Mouse (Mus musculus) midbrain, postnatal 0 days (tissue): ENCODE measurements around the gene Hip1r. TPM values are rescaled to one million over a fixed set of nuclear protein-coding genes. Genes with fewer than 3 reads are reported as not detected.
"Not testable (repeated sequence)": the region's sequence is repeated elsewhere in the genome, so short reads cannot be mapped to it uniquely, and the experiment has no call there.

Source experiments
- ATAC-seq: fragments of 200-750 bp; cut with Nextera tagmentation; 2 replicates; pipeline ENCODE4 v1.8.0; 2017; ENCODE audit warnings: moderate number of reproducible peaks, mild to moderate bottlenecking, moderate TSS enrichment, moderate library complexity; ENCODE audit not compliant: low FRiP score
- DNase-seq: peaks from one replicate; pipeline ENCODE4 v3.0.0-alpha.2; 2015; ENCODE audit warnings: low spot score
- H3K27ac ChIP-seq: fragments of 300-500 bp; sonication (generic); 2 replicates; pipeline ENCODE4 v1.5.1; 2014; ENCODE audit warnings: low read depth, mild to moderate bottlenecking, low read length, mixed read lengths
- H3K27me3 ChIP-seq: fragments of 300-500 bp; sonication (generic); 2 replicates; pipeline ENCODE4 v1.6.1; 2014; ENCODE audit warnings: low read length, control low read depth, mixed read lengths; ENCODE audit not compliant: insufficient read depth
- H3K36me3 ChIP-seq: fragments of 300-500 bp; sonication (generic); 2 replicates; pipeline ENCODE4 v1.6.1; 2014; ENCODE audit warnings: low read length, control low read depth, mixed read lengths; ENCODE audit not compliant: insufficient read depth
- H3K4me1 ChIP-seq: fragments of 300-500 bp; sonication (generic); 2 replicates; pipeline ENCODE4 v1.6.1; 2014; ENCODE audit warnings: mild to moderate bottlenecking, control low read depth, antibody characterized with exemption, low read length, mixed read lengths; ENCODE audit not compliant: insufficient read depth
- H3K4me2 ChIP-seq: fragments of 300-500 bp; sonication (generic); 2 replicates; pipeline ENCODE4 v1.6.1; 2014; ENCODE audit warnings: low read depth, mild to moderate bottlenecking, low read length, mixed read lengths; ENCODE audit not compliant: poor library complexity, severe bottlenecking
- H3K4me3 ChIP-seq: fragments of 300-500 bp; sonication (generic); 2 replicates; pipeline ENCODE4 v1.5.1; 2014; ENCODE audit warnings: low read depth, mild to moderate bottlenecking, low read length, moderate library complexity
- H3K9ac ChIP-seq: fragments of 300-500 bp; sonication (generic); replicated peaks from 2 replicates; pipeline ENCODE4 v1.6.1; 2014; ENCODE audit warnings: mild to moderate bottlenecking, low read length, moderate library complexity, mixed read lengths; ENCODE audit not compliant: poor library complexity, severe bottlenecking
- H3K9me3 ChIP-seq: fragments of 300-500 bp; sonication (generic); 2 replicates; pipeline ENCODE4 v1.6.1; 2016; ENCODE audit warnings: low read length, control low read depth
- CTCF ChIP-seq: IDR thresholded peaks from 2 replicates; pipeline ENCODE4 v1.5.1; 2016; ENCODE audit warnings: antibody characterized with exemption, mild to moderate bottlenecking
- WGBS: fragments of 180-500 bp; shearing (Covaris S2); extraction: QIAGEN DNeasy Blood & Tissue Kit; methylation state at CpG from one replicate; pipeline ENCODE4 v1.1.7; 2014; 5-methylcytosine and 5-hydroxymethylcytosine counted together
- microRNA-seq: library from miRNA; unstranded; fragments of <30 nt; microRNA quantifications from one replicate; pipeline ENCODE4, GENCODE M21; 2016; ENCODE audit warnings: borderline number of aligned reads
- polyA plus RNA-seq: library from polyadenylated mRNA; unstranded; fragments of >200 nt; fragmentation: Nextera tagmentation; extraction: Ambion mirVana; gene quantifications from 2 replicates; pipeline ENCODE4 v1.2.1, GENCODE M21; 2015
- total RNA-seq: library from RNA; depleted of rRNA; stranded (reverse); fragments of >200 nt; gene quantifications from 2 replicates; pipeline ENCODE4 v1.2.3, GENCODE M21; 2014; rRNA removed

Gene Hip1r
- total and polyA plus RNA-seq, 2 experiments from 2014 or later, result 25.8 to 45.4 TPM

- H3K9ac ChIP-seq, result no peak overlapping the region
- ATAC-seq (no peak), DNase-seq (no peak)
- TF ChIP-seq CTCF, result no peak
- no peaks in the 10 kb centered on the region for H3K36me3 ChIP-seq
- no peaks in the 10 kb centered on the region for H3K9me3 ChIP-seq
- WGBS, result 53% methylated on average over 15 of the region's 15 CpGs
- H3K4me1 ChIP-seq, result peaks cover 6% of the 10 kb centered on the region; the same call in 1 of the 2 replicates
- no peaks in the 10 kb centered on the region for H3K27me3 ChIP-seq
- H3K4me2 ChIP-seq, result no peak overlapping the region
- H3K27ac ChIP-seq, result 0 out of 2 replicates have a peak overlapping the region, but pooled peaks have one; percentile 33
- no peak overlapping the region for H3K4me3 ChIP-seq
Measured at GRCm38 (mm10) chr5:124049249-124050045, 76.0 kb downstream of the Hip1r start.

GRCm38 (mm10) chr5:124050095-124051050 lies 76.9 kb downstream of the Hip1r start:
- WGBS, result 51% methylated on average over 14 of the region's 14 CpGs
- 0 out of 2 replicates have a peak, but pooled peaks have one; percentile 14 for TF ChIP-seq CTCF
- no peak for DNase-seq
- ATAC-seq, result no peak
- no peak overlapping the region for H3K4me2 ChIP-seq
- no peaks in the 10 kb centered on the region for H3K27me3 ChIP-seq
- no peak overlapping the region for H3K4me3 ChIP-seq
- 0 out of 2 replicates have a peak overlapping the region, but pooled peaks have one; percentile 33 for H3K27ac ChIP-seq
- H3K9ac ChIP-seq, result 0 out of 2 replicates have a peak overlapping the region, but pooled peaks have one; percentile 19
- no peaks in the 10 kb centered on the region for H3K36me3 ChIP-seq
- H3K4me1 ChIP-seq, result peaks cover 5% of the 10 kb centered on the region; the same call in 1 of the 2 replicates
- H3K9me3 ChIP-seq, result no peaks in the 10 kb centered on the region

GRCm38 (mm10) chr5:124051899-124052491 lies 78.6 kb downstream of the Hip1r start:
- WGBS, result 86% methylated on average over 11 of the region's 11 CpGs
- no peak overlapping the region for H3K4me2 ChIP-seq
- no peak overlapping the region for H3K9ac ChIP-seq
- no peak for ATAC-seq
- no peak for TF ChIP-seq CTCF
- no peaks in the 10 kb centered on the region for H3K27me3 ChIP-seq
- H3K27ac ChIP-seq, result no peak overlapping the region
- no peaks in the 10 kb centered on the region for H3K36me3 ChIP-seq
- 0 out of 2 replicates have a peak, but pooled peaks cover 3% of the 10 kb centered on the region for H3K4me1 ChIP-seq
- H3K9me3 ChIP-seq, result no peaks in the 10 kb centered on the region
- H3K4me3 ChIP-seq, result no peak overlapping the region
- no peak for DNase-seq

DNA sequence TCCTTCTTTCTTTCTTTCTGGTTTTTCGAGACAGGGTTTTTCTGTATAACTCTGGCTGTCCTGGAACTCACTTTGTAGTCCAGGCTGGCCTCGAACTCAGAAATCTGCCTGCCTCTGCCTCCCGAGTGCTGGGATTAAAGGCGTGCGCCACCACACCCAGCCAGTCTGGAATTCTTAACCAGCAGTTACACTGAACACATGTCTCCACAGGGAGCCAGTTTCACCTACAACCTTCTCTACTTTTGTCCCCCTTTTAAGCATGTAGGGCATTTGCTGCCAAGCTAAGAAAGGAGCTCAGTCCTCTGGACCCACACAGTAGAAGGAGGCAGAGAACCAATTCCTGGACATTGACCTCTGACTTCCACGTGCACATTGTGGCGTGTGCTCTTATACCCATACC lies 79.2 kb downstream of the Hip1r start:
- 97% methylated on average over 7 of the region's 7 CpGs for WGBS
- H3K9ac ChIP-seq, H3K36me3 ChIP-seq: not testable (repeated sequence)

More for the DNA sequence above, 79.2 kb downstream of the Hip1r start:
- not testable (repeated sequence) for DNase-seq, H3K4me2 ChIP-seq, H3K4me3 ChIP-seq, H3K27me3 ChIP-seq, H3K9me3 ChIP-seq, H3K4me1 ChIP-seq, H3K27ac ChIP-seq, ATAC-seq

Small RNA genes within 50 kb of the gene (microRNA-seq; reads per million reads assigned to microRNA genes)
- gene Mir7032, result 1.0 reads per million

Other genes with a start within 250 kb of the Hip1r start
- 41.9 and 71.9 TPM in 2 replicates for gene Rsrc2, start 224.2 kb upstream of the Hip1r start, total RNA-seq
- 117 and 133 TPM in 2 replicates for gene Rsrc2, start 224.2 kb upstream of the Hip1r start, polyA plus RNA-seq
- 2.7 and 9.5 TPM in 2 replicates for gene Kntc1, start 223.9 kb upstream of the Hip1r start, total RNA-seq
- 1.8 and 3.0 TPM in 2 replicates for gene Kntc1, start 223.9 kb upstream of the Hip1r start, polyA plus RNA-seq
- gene Hcar2, start 108.1 kb upstream of the Hip1r start, total RNA-seq, result not detected in 2 replicates
- gene Hcar2, start 108.1 kb upstream of the Hip1r start, polyA plus RNA-seq, result not detected in 2 replicates
- gene Hcar1, start 93.6 kb upstream of the Hip1r start, total RNA-seq, result 1.1 and 1.9 TPM in 2 replicates
- gene Hcar1, start 93.6 kb upstream of the Hip1r start, polyA plus RNA-seq, result 0.64 and 0.71 TPM in 2 replicates
- 13.8 and 25.4 TPM in 2 replicates for gene Denr, start 66.5 kb upstream of the Hip1r start, total RNA-seq
- 130 and 158 TPM in 2 replicates for gene Denr, start 66.5 kb upstream of the Hip1r start, polyA plus RNA-seq
- gene Gm43518, start 46.2 kb upstream of the Hip1r start, total RNA-seq, result 6.0 TPM in 1 of 2 replicates, not detected in the other
- 2.7 and 2.8 TPM in 2 replicates for gene Gm43518, start 46.2 kb upstream of the Hip1r start, polyA plus RNA-seq
- 0.27 and 9.8 TPM in 2 replicates for gene Ccdc62, start 42.9 kb upstream of the Hip1r start, total RNA-seq
- gene Ccdc62, start 42.9 kb upstream of the Hip1r start, polyA plus RNA-seq, result 2.9 and 3.8 TPM in 2 replicates
- 52.3 and 75.5 TPM in 2 replicates for gene Vps37b, start 58.6 kb downstream of the Hip1r start, total RNA-seq
- gene Vps37b, start 58.6 kb downstream of the Hip1r start, polyA plus RNA-seq, result 54.3 and 56.2 TPM in 2 replicates
- 41.7 and 42.1 TPM in 2 replicates for gene Abcb9, start 122.2 kb downstream of the Hip1r start, total RNA-seq
- 29.6 and 30.1 TPM in 2 replicates for gene Abcb9, start 122.2 kb downstream of the Hip1r start, polyA plus RNA-seq
- 54.5 and 70.4 TPM in 2 replicates for gene Ogfod2, start 138.7 kb downstream of the Hip1r start, total RNA-seq
- 36.2 and 39.5 TPM in 2 replicates for gene Ogfod2, start 138.7 kb downstream of the Hip1r start, polyA plus RNA-seq
- 40.8 and 47.3 TPM in 2 replicates for gene Arl6ip4, start 142.5 kb downstream of the Hip1r start, total RNA-seq
- 120 and 124 TPM in 2 replicates for gene Arl6ip4, start 142.5 kb downstream of the Hip1r start, polyA plus RNA-seq